In genomic region chr8:56269687-56270663, GRCm38 (mm10) we compare ENCODE assay signal across 11 mouse cellular contexts. TPM values are rescaled to one million over a fixed set of nuclear protein-coding genes. Genes with fewer than 3 reads are reported as not detected.
DNase-seq lines count a peak whose midpoint lies in the region; ATAC-seq and TF ChIP-seq lines count a peak whose summit lies in the region.
"Had no signal": no experiment of that assay in that cellular context is flagged by ENCODE, and none has a peak within 500 bp of the region (broad histone marks: within the 10 kb centered on the region; RNA-seq: fewer than 3 reads in every experiment).

No protein-coding gene starts in this region.

- H3K4me3 ChIP-seq in lung, embryonic 16.5 days (ENCODE audit: low read length), result no peak overlapping the region
- no peak overlapping the region for H3K4me3 ChIP-seq in lung, adult 2 months (replicated peaks; ENCODE audit: extremely low read depth, low read depth, low read length)
- H3K4me3 ChIP-seq in myocyte, result no peak overlapping the region
- H3K4me3 ChIP-seq: forebrain, embryonic 15.5 days had no signal

- WGBS in lung, embryonic 16.5 days, result 29% methylated on average over 10 of the region's 10 CpGs
- 50% methylated on average over 10 of the region's 10 CpGs for WGBS in lung, adult 2 months

- H3K9ac ChIP-seq in lung, embryonic 16.5 days (ENCODE audit: low read length), result no peak overlapping the region
- H3K9ac ChIP-seq: forebrain, embryonic 15.5 days had no signal

- no peaks in the 10 kb centered on the region for H3K27me3 ChIP-seq in lung, embryonic 16.5 days (ENCODE audit: control insufficient read depth, insufficient read depth, low read depth, low read length)
- no peaks in the 10 kb centered on the region for H3K27me3 ChIP-seq in myocyte (ENCODE audit: control insufficient read depth, insufficient read depth, insufficient read length)
- H3K27me3 ChIP-seq: forebrain, embryonic 15.5 days had no signal

- peaks cover 5% of the 10 kb centered on the region; the same call in 1 of the 2 replicates for H3K4me1 ChIP-seq in lung, embryonic 16.5 days (replicated peaks; ENCODE audit: control insufficient read depth, insufficient read depth, low read length)
- no peaks in the 10 kb centered on the region for H3K4me1 ChIP-seq in lung, adult 2 months (ENCODE audit: control insufficient read depth, insufficient read depth, low read length)
- H3K4me1 ChIP-seq: forebrain, embryonic 15.5 days had no signal

- peak; percentile 56 for DNase-seq in adrenal gland, postnatal 10 days
- no peak for DNase-seq in adrenal gland, postnatal 4 days (ENCODE audit: low spot score in 2 of 2)
- DNase-seq in lung, adult 2 months, result no peak
- DNase-seq in kidney, adult 9 months, result peak; percentile 35
- DNase-seq in cerebellum, adult 9-10 months, result no peak
- DNase-seq in spleen, adult 12 weeks (ENCODE audit: low spot score), result no peak
- DNase-seq: embryo, embryonic 11 days; layer of hippocampus, adult 9-11 months had no signal

- no peak overlapping the region for H3ac ChIP-seq in myocyte (ENCODE audit: control insufficient read depth, insufficient read length)

- ATAC-seq in lung, embryonic 16.5 days (ENCODE audit: low read depth), result peak; percentile 43; the same call in 1 of the 2 replicates
- ATAC-seq: forebrain, embryonic 15.5 days had no signal

- no peaks in the 10 kb centered on the region for H3K9me3 ChIP-seq in lung, embryonic 16.5 days (ENCODE audit: control insufficient read depth, low read length)
- H3K9me3 ChIP-seq: forebrain, embryonic 15.5 days had no signal

- TF ChIP-seq CTCF in lung, adult 2 months (IDR thresholded peaks at IDR 0.05; ENCODE audit: insufficient read depth, low read length), result no peak

- H3K27ac ChIP-seq in lung, embryonic 16.5 days (ENCODE audit: low read length), result peak overlapping the region; percentile 2
- H3K27ac ChIP-seq: forebrain, embryonic 15.5 days had no signal

- no peak overlapping the region for H3K4me2 ChIP-seq in lung, embryonic 16.5 days (ENCODE audit: low read depth, low read length)
- H3K4me2 ChIP-seq in myocyte (ENCODE audit: low read depth), result no peak overlapping the region
- H3K4me2 ChIP-seq: forebrain, embryonic 15.5 days had no signal

- H3K79me2 ChIP-seq in myocyte (ENCODE audit: control insufficient read depth, insufficient read depth), result no peaks in the 10 kb centered on the region

- TF ChIP-seq POLR2A in lung, adult 2 months (IDR thresholded peaks at IDR 0.05; ENCODE audit: borderline replicate concordance, extremely low read depth, low read depth, low read length), result no peak
- TF ChIP-seq POLR2A in myocyte (IDR thresholded peaks at IDR 0.05; ENCODE audit: insufficient read length, low read depth), result no peak

- no peaks in the 10 kb centered on the region for H3K36me3 ChIP-seq in lung, embryonic 16.5 days (ENCODE audit: control insufficient read depth, insufficient read depth, low read length)
- no peaks in the 10 kb centered on the region for H3K36me3 ChIP-seq in myocyte (ENCODE audit: control insufficient read depth, insufficient read depth)
- H3K36me3 ChIP-seq: forebrain, embryonic 15.5 days had no signal

TF ChIP-seq in myocyte, 11 proteins besides CTCF, POLR2A, EP300 and RAD21:
- TF ChIP-seq CEBPB (IDR thresholded peaks at IDR 0.05; ENCODE audit: insufficient read depth, poor library complexity, severe bottlenecking) (peak; percentile 77), POLR2AphosphoS2 (IDR thresholded peaks at IDR 0.05; ENCODE audit: insufficient read length, low read depth) (no peak)
TF ChIP-seq in myocyte: peak in this region for 1.

RNA-seq across cellular contexts. Expression of gene Hpgd, which starts 24.4 kb away (rescaled TPM):
- total RNA-seq in adrenal gland, postnatal 10 days (2021), result 10 to 100 TPM; 10.2 to 16.0 TPM
- total RNA-seq in adrenal gland, postnatal 4 days (2021), result 10 to 100 TPM in 1 of 2 experiments, 1 to 10 TPM in 1; 6.9 to 11.1 TPM
- polyA plus RNA-seq in lung, embryonic 16.5 days (2015; fragmentation: Nextera tagmentation; extraction: Ambion mirVana), result 29.4 and 33.1 TPM in 2 replicates
- polyA plus RNA-seq in lung, adult 2 months (2012; rRNA removed), result 146 and 213 TPM in 2 replicates
- 0.13 TPM for polyA plus RNA-seq in myocyte (2012; fragmentation: generic; extraction: Trizol)

Comparison
In these comparisons a context has a peak if more than half of its experiments do, and no peak if none do; other contexts are left out.
1. DNase-seq: peak in adrenal gland, postnatal 10 days (single experiment) and kidney, adult 9 months (single experiment); none in adrenal gland, postnatal 4 days (0 of 2), lung, adult 2 months (single experiment), cerebellum, adult 9-10 months (single experiment) and spleen, adult 12 weeks (single experiment).
2. RNA of gene Hpgd, which starts 24.4 kb away (polyA plus RNA-seq): 146 to 213 TPM in lung, adult 2 months and 29.4 to 33.1 TPM in lung, embryonic 16.5 days; 0.13 TPM in myocyte (single experiment); every median in the first group is over 10 times any median in the second.